Comparison of ENCODE assay signal across 14 mouse cellular contexts in genomic region chr5:149711545-149711944, GRCm38 (mm10). TPM values are rescaled to one million over a fixed set of nuclear protein-coding genes. Genes with fewer than 3 reads are reported as not detected.
DNase-seq lines count a peak whose midpoint lies in the region; ATAC-seq and TF ChIP-seq lines count a peak whose summit lies in the region.
"Had no signal": no experiment of that assay in that cellular context is flagged by ENCODE, and none has a peak within 500 bp of the region (broad histone marks: within the 10 kb centered on the region; RNA-seq: fewer than 3 reads in every experiment).

No protein-coding gene starts in this region.

- H3K27ac ChIP-seq in gastrocnemius, adult 2 months = no peak overlapping the region
- H3K27ac ChIP-seq in lung, postnatal 0 days (ENCODE audit: low read length) = no peak overlapping the region
- no peak overlapping the region for H3K27ac ChIP-seq in embryonic facial prominence, embryonic 10.5 days (replicated peaks)
- H3K27ac ChIP-seq: embryonic facial prominence, embryonic 15.5 days; hindbrain, embryonic 15.5 days; kidney, embryonic 15.5 days; lung, embryonic 15.5 days had no signal

- in situ Hi-C loops in Patski (cut with MboI; ENCODE audit: low pct_unique_long_range_greater_than_20kb) = loop anchor here (5.0 to 25.0 kb wide), 2 partner anchors 141 to 301 kb away; partner anchors contain the start of gene Rxfp2

- CTCF ChIA-PET in Patski (lab: Charles Lee) = no interaction called here

- H3K36me3 ChIP-seq in lung, postnatal 0 days (ENCODE audit: insufficient read depth, low read length) = no peaks in the 10 kb centered on the region
- H3K36me3 ChIP-seq in embryonic facial prominence, embryonic 10.5 days (replicated peaks) = peaks cover 34% of the 10 kb centered on the region
- H3K36me3 ChIP-seq: embryonic facial prominence, embryonic 15.5 days; hindbrain, embryonic 15.5 days; lung, embryonic 15.5 days had no signal

- H3K27me3 ChIP-seq in lung, postnatal 0 days (replicated peaks; ENCODE audit: insufficient read depth, low read length) = no peaks in the 10 kb centered on the region
- no peaks in the 10 kb centered on the region for H3K27me3 ChIP-seq in Patski
- no peaks in the 10 kb centered on the region for H3K27me3 ChIP-seq in embryonic facial prominence, embryonic 10.5 days (replicated peaks; ENCODE audit: low read depth, poor library complexity, severe bottlenecking)
- H3K27me3 ChIP-seq: embryonic facial prominence, embryonic 15.5 days; hindbrain, embryonic 15.5 days; kidney, embryonic 15.5 days; lung, embryonic 15.5 days had no signal

- no peaks in the 10 kb centered on the region for H3K4me1 ChIP-seq in lung, postnatal 0 days (ENCODE audit: insufficient read depth, low read depth, low read length)
- peaks cover 17% of the 10 kb centered on the region for H3K4me1 ChIP-seq in embryonic facial prominence, embryonic 10.5 days
- H3K4me1 ChIP-seq: lung, embryonic 15.5 days had no signal

- no peaks in the 10 kb centered on the region for H3K9me3 ChIP-seq in lung, postnatal 0 days (ENCODE audit: low read length)
- peaks cover 14% of the 10 kb centered on the region; the same call in 1 of the 2 replicates for H3K9me3 ChIP-seq in embryonic facial prominence, embryonic 10.5 days
- H3K9me3 ChIP-seq: embryonic facial prominence, embryonic 15.5 days; hindbrain, embryonic 15.5 days; lung, embryonic 15.5 days had no signal

- intact Hi-C loops in gastrocnemius, adult 2 months (cut with DNase I) = loop anchor here (5.0 kb wide), 1 partner anchor 141 kb away; no protein-coding TSS in a partner anchor

- DNase-seq in gastrocnemius, adult 2 months = no peak
- DNase-seq in gastrocnemius, postnatal 10 days = no peak
- no peak for DNase-seq in lung, postnatal 0 days (ENCODE audit: low spot score)
- DNase-seq in lung, adult 18-20 months = no peak
- DNase-seq in Patski (ENCODE audit: low read depth, low spot score) = no peak
- no peak for DNase-seq in embryonic facial prominence, embryonic 10.5 days (ENCODE audit: low spot score)
- DNase-seq in urinary bladder, postnatal 4 days (ENCODE audit: low spot score in 2 of 2) = no peak
- DNase-seq: cerebellum, adult 9-11 months had no signal

- POLR2A ChIA-PET in Patski (lab: Charles Lee) = no interaction called here

- H3K4me2 ChIP-seq in lung, postnatal 0 days (replicated peaks; ENCODE audit: low read depth, low read length) = no peak overlapping the region
- H3K4me2 ChIP-seq: embryonic facial prominence, embryonic 15.5 days; hindbrain, embryonic 15.5 days; kidney, embryonic 15.5 days; lung, embryonic 15.5 days; midbrain, embryonic 11.5 days had no signal

- no peak overlapping the region for H3K9ac ChIP-seq in lung, postnatal 0 days (replicated peaks; ENCODE audit: low read depth)
- H3K9ac ChIP-seq: embryonic facial prominence, embryonic 15.5 days; hindbrain, embryonic 15.5 days; kidney, embryonic 15.5 days; lung, embryonic 15.5 days had no signal

- 97% methylated on average over 4 of the region's 4 CpGs for WGBS in lung, postnatal 0 days
- WGBS in embryonic facial prominence, embryonic 10.5 days = 94% methylated on average over 4 of the region's 4 CpGs

- H3K4me3 ChIP-seq in gastrocnemius, adult 2 months = no peak overlapping the region
- no peak overlapping the region for H3K4me3 ChIP-seq in lung, postnatal 0 days (ENCODE audit: low read depth, low read length)
- no peak overlapping the region for H3K4me3 ChIP-seq in embryonic facial prominence, embryonic 10.5 days
- H3K4me3 ChIP-seq: embryonic facial prominence, embryonic 15.5 days; hindbrain, embryonic 15.5 days; kidney, embryonic 15.5 days; lung, embryonic 15.5 days had no signal

- no peak for TF ChIP-seq EP300 in lung, postnatal 0 days (IDR thresholded peaks at IDR 0.05)

- TF ChIP-seq CTCF in gastrocnemius, adult 2 months (IDR thresholded peaks at IDR 0.05) = peak; percentile 27; the same call in 1 of the 2 replicates
- TF ChIP-seq CTCF in lung, postnatal 0 days (IDR thresholded peaks at IDR 0.05) = peak; percentile 42
- TF ChIP-seq CTCF in Patski (IDR thresholded peaks at IDR 0.05) = peak; percentile 59

- ATAC-seq in lung, postnatal 0 days = no peak
- ATAC-seq in Patski = no peak
- ATAC-seq in megakaryocyte-erythroid progenitor cell, adult 5-6 weeks (replicated peaks; ENCODE audit: low FRiP score, low TSS enrichment, poor library complexity, severe bottlenecking) = peak; percentile 43; the same call in 1 of the 2 replicates

RNA-seq across cellular contexts. Expression of gene B3glct, which starts 33.5 kb away (rescaled TPM):
- 1 to 10 TPM; 3.0 to 4.4 TPM for total RNA-seq in gastrocnemius, adult 2 months (2021)
- total RNA-seq in gastrocnemius, postnatal 10 days (2021) = 1 to 10 TPM; 6.6 to 8.4 TPM
- polyA plus RNA-seq in lung, postnatal 0 days (2015; fragmentation: Nextera tagmentation; extraction: Ambion mirVana) = 5.0 and 5.1 TPM in 2 replicates
- polyA plus RNA-seq in Patski (2021) = 16.7 TPM
- 24.9 and 33.7 TPM in 2 replicates for total RNA-seq in megakaryocyte-erythroid progenitor cell, adult 5-6 weeks (2014; fragmentation: Nextera tagmentation)
- 13.9 and 29.8 TPM in 2 replicates for total RNA-seq in megakaryocyte-erythroid progenitor cell, adult 5-6 weeks (2017)
- 14.4 and 15.1 TPM in 2 replicates for polyA plus RNA-seq in embryonic facial prominence, embryonic 10.5 days (2016; fragmentation: Nextera tagmentation; extraction: Ambion mirVana)
